Mouse (Mus musculus) lung, embryonic 14.5 days (tissue): Measurements from ENCODE around the gene Pdcd1lg2. TPM values are rescaled to one million over a fixed set of nuclear protein-coding genes. Genes with fewer than 3 reads are reported as not detected.

Experiments
- ATAC-seq: fragments of 200-750 bp; cut with Nextera tagmentation; 2 replicates; pipeline ENCODE4 v1.8.0; 2017; ENCODE audit warnings: mild to moderate bottlenecking, moderate TSS enrichment, moderate library complexity; ENCODE audit not compliant: insufficient read depth
- DNase-seq: peaks from one replicate; pipeline ENCODE4 v3.0.0-alpha.2; 2015
- H3K27ac ChIP-seq: fragments of 300-500 bp; sonication (generic); 2 replicates; pipeline ENCODE4 v1.5.1; 2014; ENCODE audit warnings: low read depth, mild to moderate bottlenecking, moderate library complexity
- H3K27me3 ChIP-seq: fragments of 300-500 bp; sonication (generic); 2 replicates; pipeline ENCODE4 v1.6.1; 2014; ENCODE audit warnings: low read length, control low read depth; ENCODE audit not compliant: insufficient read depth
- H3K36me3 ChIP-seq: fragments of 300-500 bp; sonication (generic); 2 replicates; pipeline ENCODE4 v1.6.1; 2014; ENCODE audit warnings: control low read depth; ENCODE audit not compliant: insufficient read depth
- H3K4me1 ChIP-seq: fragments of 300-500 bp; sonication (generic); 2 replicates; pipeline ENCODE4 v1.6.1; 2014; ENCODE audit warnings: antibody characterized with exemption, control low read depth; ENCODE audit not compliant: insufficient read depth
- H3K4me2 ChIP-seq: fragments of 300-500 bp; sonication (generic); 2 replicates; pipeline ENCODE4 v1.6.1; 2014; ENCODE audit warnings: mild to moderate bottlenecking
- H3K4me3 ChIP-seq: fragments of 300-500 bp; sonication (generic); 2 replicates; pipeline ENCODE4 v1.5.1; 2014; ENCODE audit warnings: low read depth, low read length
- H3K9ac ChIP-seq: fragments of 300-500 bp; sonication (generic); 2 replicates; pipeline ENCODE4 v1.6.1; 2014
- H3K9me3 ChIP-seq: fragments of 300-500 bp; sonication (generic); 2 replicates; pipeline ENCODE4 v1.6.1; 2016; ENCODE audit warnings: low read depth, low read length, control low read depth
- CTCF ChIP-seq: IDR thresholded peaks from 2 replicates; pipeline ENCODE4 v1.5.1; 2016; ENCODE audit warnings: antibody characterized with exemption, low read depth
- whole genome bisulfite sequencing: fragments of 180-500 bp; shearing (Covaris S2); extraction: QIAGEN DNeasy Blood & Tissue Kit; methylation state at CpG from one replicate; pipeline ENCODE4 v1.1.7; 2014; 5-methylcytosine and 5-hydroxymethylcytosine counted together
- polyA plus RNA-seq: library from polyadenylated mRNA; unstranded; fragments of >200 nt; fragmentation: Nextera tagmentation; extraction: Ambion mirVana; gene quantifications from 2 replicates; pipeline ENCODE4 v1.2.1, GENCODE M21; 2014

The Pdcd1lg2 gene
- polyA plus RNA-seq, 1 experiment from 2014 or later: not detected

DNA sequence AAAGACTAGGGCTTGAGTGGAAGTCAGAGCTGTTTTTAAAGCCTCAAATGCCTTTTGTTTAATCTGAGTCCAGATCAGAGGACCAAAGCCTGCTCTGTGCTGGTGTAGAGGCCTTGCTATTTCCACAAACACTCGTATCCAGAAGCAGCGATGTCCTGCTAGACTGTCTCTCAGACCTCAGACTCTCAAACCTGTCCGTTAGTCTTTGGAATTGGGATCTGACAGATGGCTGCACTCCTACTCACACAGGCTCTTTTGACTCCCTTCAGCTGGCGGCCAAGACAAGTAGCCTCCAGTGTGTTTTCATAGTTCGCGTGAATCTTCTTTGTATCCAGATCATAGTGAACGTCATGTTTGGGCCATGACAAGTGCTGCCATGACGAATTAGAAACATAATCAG lies 39.7 kb downstream of the Pdcd1lg2 start:
- H3K4me1 ChIP-seq: no peaks in the 10 kb centered on the region
- WGBS: 67% methylated on average over 8 of the region's 8 CpGs
- H3K9ac ChIP-seq: no peak overlapping the region
- no peak for ATAC-seq
- no peak overlapping the region for H3K4me3 ChIP-seq
- H3K4me2 ChIP-seq: no peak overlapping the region
- no peaks in the 10 kb centered on the region for H3K36me3 ChIP-seq
- no peak for DNase-seq
- no peaks in the 10 kb centered on the region for H3K27me3 ChIP-seq
- H3K27ac ChIP-seq: no peak overlapping the region
- no peaks in the 10 kb centered on the region for H3K9me3 ChIP-seq
- no peak for TF ChIP-seq CTCF

DNA sequence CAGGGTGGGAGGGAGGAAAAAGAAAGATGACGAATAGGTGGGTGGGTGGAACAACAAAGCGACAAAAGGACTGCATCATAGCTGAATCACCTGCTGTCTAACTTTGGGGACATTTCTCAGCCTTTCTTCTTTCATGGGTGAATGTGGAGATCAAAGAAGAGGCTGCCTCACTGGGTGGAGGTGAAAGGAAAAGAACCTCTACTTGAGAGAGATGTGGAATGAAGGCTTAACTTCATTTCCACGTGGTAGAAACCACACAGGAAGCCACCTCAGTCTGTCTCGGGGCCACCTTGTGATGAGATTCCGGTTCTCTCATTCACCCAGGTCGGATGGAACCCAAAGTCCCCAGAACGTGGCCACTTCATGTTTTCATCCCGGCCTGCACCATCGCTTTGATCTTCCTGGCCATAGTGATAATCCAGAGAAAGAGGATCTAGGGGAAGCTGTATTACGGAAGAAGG lies 43.5 kb downstream of the Pdcd1lg2 start:
- Histone ChIP-seq H3K27ac (no peak overlapping the region), H3K9me3 (no peaks in the 10 kb centered on the region), H3K4me2 (no peak overlapping the region), H3K36me3 (no peaks in the 10 kb centered on the region), H3K9ac (no peak overlapping the region), H3K4me1 (no peaks in the 10 kb centered on the region), H3K4me3 (no peak overlapping the region), H3K27me3 (no peaks in the 10 kb centered on the region)
- TF ChIP-seq CTCF: no peak
- WGBS: 69% methylated on average over 10 of the region's 10 CpGs
- DNase-seq (no peak), ATAC-seq (no peak)

DNA sequence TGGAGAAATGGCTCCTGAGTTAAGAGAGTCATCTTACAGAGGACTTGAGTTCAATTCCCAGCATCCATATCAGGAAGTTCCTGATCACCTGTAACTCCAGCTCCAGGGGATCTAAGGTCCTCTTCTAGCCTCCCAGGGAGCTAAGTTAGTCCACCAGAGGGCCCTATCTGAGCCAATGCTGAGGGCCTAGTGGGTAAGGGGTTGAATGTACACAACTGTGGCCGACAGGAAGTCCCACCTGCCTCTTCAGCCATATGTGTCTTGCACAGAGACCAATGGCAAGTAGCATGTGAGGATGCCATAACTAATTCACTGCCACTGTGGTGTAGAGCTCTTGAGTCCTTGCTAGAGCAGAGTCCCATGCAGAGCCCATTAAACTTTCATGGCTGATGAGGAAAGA lies 44.4 kb downstream of the Pdcd1lg2 start:
- no peak overlapping the region for H3K4me3 ChIP-seq

DNA sequence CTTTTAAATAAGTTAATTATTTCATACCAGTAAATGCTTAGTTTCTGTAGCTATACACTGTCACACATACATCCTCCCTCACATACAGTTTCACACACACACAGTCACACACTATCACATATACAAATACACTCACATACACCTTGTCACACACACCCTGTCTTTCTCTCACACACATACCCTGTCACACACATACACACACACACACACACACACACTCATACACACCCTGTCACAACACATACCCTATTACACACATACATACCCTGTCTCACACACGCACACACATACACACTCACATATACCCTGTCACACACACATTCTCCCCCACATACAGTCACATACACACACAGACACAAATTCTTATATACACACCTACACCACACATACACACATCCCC lies 47.3 kb downstream of the Pdcd1lg2 start:
- DNase-seq (no peak), ATAC-seq (no peak)
- no peaks in the 10 kb centered on the region for H3K36me3 ChIP-seq
- WGBS: 77% methylated on average over 1 of the region's 1 CpGs
- H3K9me3 ChIP-seq: no peaks in the 10 kb centered on the region
- no peak for TF ChIP-seq CTCF
- no peaks in the 10 kb centered on the region for H3K4me1 ChIP-seq
- H3K4me3 ChIP-seq: no peak overlapping the region
- no peak overlapping the region for H3K9ac ChIP-seq
- no peak overlapping the region for H3K4me2 ChIP-seq
- no peaks in the 10 kb centered on the region for H3K27me3 ChIP-seq
- H3K27ac ChIP-seq: no peak overlapping the region

More for the DNA sequence above, 44.4 kb downstream of the Pdcd1lg2 start:
- Histone ChIP-seq H3K27ac (no peak overlapping the region), H3K27me3 (no peaks in the 10 kb centered on the region), H3K4me2 (no peak overlapping the region), H3K4me1 (no peaks in the 10 kb centered on the region), H3K36me3 (no peaks in the 10 kb centered on the region), H3K9me3 (no peaks in the 10 kb centered on the region), H3K9ac (no peak overlapping the region)
- no peak for DNase-seq
- no peak for TF ChIP-seq CTCF
- no peak for ATAC-seq
- WGBS: 50% methylated on average over 1 of the region's 1 CpGs

DNA sequence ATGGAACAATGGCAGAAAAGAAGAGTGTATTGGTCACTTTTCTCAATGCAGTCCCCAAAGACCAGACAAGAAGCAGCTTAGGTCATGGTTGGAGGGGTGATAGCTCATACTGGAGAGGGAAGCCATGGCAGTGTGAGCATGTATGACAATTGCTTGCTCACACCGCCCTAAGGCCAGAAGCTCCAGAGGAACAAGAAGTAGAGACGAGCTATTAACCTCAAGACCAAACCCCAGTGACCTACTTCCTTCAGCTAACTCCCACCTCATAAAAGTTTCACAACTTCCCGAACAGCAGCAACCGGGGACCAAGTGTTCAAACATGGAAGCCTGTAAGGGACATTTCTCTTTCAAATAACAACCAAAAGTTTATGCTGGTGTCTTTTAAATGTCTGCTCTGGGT lies 51.7 kb downstream of the Pdcd1lg2 start:
- H3K27ac ChIP-seq: no peak overlapping the region
- H3K9me3 ChIP-seq: no peaks in the 10 kb centered on the region
- no peak for TF ChIP-seq CTCF
- DNase-seq (no peak), ATAC-seq (no peak)
- no peak overlapping the region for H3K4me2 ChIP-seq
- 70% methylated on average over 4 of the region's 4 CpGs for whole genome bisulfite sequencing
- H3K36me3 ChIP-seq: no peaks in the 10 kb centered on the region
- H3K27me3 ChIP-seq: no peaks in the 10 kb centered on the region
- H3K4me1 ChIP-seq: no peaks in the 10 kb centered on the region
- H3K4me3 ChIP-seq: no peak overlapping the region
- H3K9ac ChIP-seq: no peak overlapping the region

DNA sequence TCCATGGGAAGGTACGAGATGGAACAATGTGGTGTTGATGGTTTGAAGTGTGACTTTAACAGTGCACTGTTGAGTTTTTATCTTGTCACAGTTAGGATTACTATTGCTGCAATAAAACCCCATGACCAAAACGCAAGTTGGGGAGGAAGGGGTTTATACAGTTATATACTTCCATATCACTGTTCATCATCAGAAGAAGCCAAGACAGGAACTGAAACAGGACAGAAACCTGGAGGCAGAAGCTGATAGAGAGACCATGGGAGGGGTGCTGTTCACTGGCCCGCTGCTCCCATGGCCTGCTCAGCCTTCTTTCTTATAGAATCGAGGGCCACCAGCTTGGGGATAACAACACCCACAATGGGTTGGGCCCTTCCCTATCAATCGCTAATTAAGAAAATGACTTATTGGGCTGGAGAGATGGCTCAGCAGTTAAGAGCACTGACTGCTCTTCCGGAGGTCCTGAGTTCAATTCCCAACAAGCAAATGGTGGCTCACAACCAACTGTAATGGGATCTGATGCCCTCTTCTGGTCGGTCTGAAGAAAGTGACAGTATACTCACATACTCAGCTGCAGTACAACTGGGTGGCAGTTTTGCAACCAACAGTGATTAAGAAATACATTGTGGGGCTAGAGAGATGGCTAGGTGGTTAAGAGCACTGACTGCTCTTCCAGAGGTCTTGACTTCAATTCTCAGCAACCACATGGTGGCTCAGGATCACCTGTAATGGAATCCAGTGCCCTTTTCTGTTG lies 53.1 kb downstream of the Pdcd1lg2 start:
- Histone ChIP-seq H3K9me3 (no peaks in the 10 kb centered on the region), H3K9ac (no peak overlapping the region), H3K36me3 (no peaks in the 10 kb centered on the region), H3K4me2 (no peak overlapping the region), H3K27ac (no peak overlapping the region), H3K27me3 (no peaks in the 10 kb centered on the region), H3K4me1 (0 out of 2 replicates have a peak, but pooled peaks cover 1% of the 10 kb centered on the region), H3K4me3 (no peak overlapping the region)
- 85% methylated on average over 7 of the region's 7 CpGs for WGBS
- no peak for DNase-seq
- no peak for ATAC-seq
- no peak for TF ChIP-seq CTCF

DNA sequence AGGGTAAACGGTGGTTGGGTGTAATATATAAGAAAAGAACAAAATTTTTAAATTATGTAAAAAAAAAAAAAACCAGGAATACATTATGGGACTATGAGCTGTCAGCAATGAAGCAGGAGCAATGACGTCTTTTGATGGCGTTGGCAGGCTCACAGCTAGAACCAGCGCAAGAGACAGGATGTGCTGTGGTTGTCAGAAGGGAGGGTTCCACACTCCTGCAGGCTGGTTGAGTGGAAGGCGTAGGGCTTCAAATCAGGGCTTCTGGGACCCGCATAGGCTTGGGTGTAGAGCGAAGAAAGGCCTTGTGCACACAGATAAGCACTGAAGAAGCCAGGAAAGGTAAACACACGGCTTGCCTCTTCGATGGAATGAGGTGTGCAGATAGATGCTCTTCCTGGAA lies 56.1 kb downstream of the Pdcd1lg2 start:
- Histone ChIP-seq H3K9ac (no peak overlapping the region), H3K4me1 (0 out of 2 replicates have a peak, but pooled peaks cover 9% of the 10 kb centered on the region), H3K27me3 (no peaks in the 10 kb centered on the region), H3K27ac (no peak overlapping the region), H3K4me3 (no peak overlapping the region), H3K36me3 (no peaks in the 10 kb centered on the region), H3K9me3 (no peaks in the 10 kb centered on the region), H3K4me2 (no peak overlapping the region)
- WGBS: 70% methylated on average over 9 of the region's 9 CpGs
- ATAC-seq (no peak), DNase-seq (no peak)
- TF ChIP-seq CTCF: no peak
